Mouse (Mus musculus): ENCODE results near the gene Fut2. TPM values are rescaled to one million over a fixed set of nuclear protein-coding genes. Genes with fewer than 3 reads are reported as not detected.

The Fut2 gene
- polyA plus RNA-seq, 1 experiment from 2014 or later: 0.19 TPM

GRCm38 (mm10) chr7:45643441-45644178 is 22.6 kb downstream of the Fut2 start:
- Histone ChIP-seq H3K4me3 (ENCODE audit: low read length) (peak overlapping the region; percentile 43), H3K4me1 (ENCODE audit: control insufficient read depth, insufficient read depth, low read depth, low read length) (peaks cover 13% of the 10 kb centered on the region), H3K27me3 (replicated peaks; ENCODE audit: control insufficient read depth, insufficient read depth, low read length) (no peaks in the 10 kb centered on the region), H3K9ac (ENCODE audit: low read depth, low read length) (peak overlapping the region; percentile 74), H3K9me3 (ENCODE audit: control insufficient read depth, low read length) (no peaks in the 10 kb centered on the region), H3K4me2 (ENCODE audit: low read length) (peak overlapping the region; percentile 77), H3K27ac (ENCODE audit: low read depth, low read length) (peak overlapping the region; percentile 80), H3K36me3 (ENCODE audit: control insufficient read depth, insufficient read depth, low read length) (no peaks in the 10 kb centered on the region)
- peak; percentile 94 for ATAC-seq
- WGBS: 2% methylated on average over 28 of the region's 28 CpGs

- Histone ChIP-seq H3K9me3 (ENCODE audit: control insufficient read depth, low read length) (no peaks in the 10 kb centered on the region), H3K27ac (ENCODE audit: low read depth, low read length) (peak overlapping the region; percentile 80), H3K4me3 (ENCODE audit: low read length) (peak overlapping the region; percentile 43), H3K4me1 (ENCODE audit: control insufficient read depth, insufficient read depth, low read depth, low read length) (peaks cover 18% of the 10 kb centered on the region), H3K36me3 (ENCODE audit: control insufficient read depth, insufficient read depth, low read length) (no peaks in the 10 kb centered on the region), H3K4me2 (ENCODE audit: low read length) (peak overlapping the region; percentile 77), H3K27me3 (replicated peaks; ENCODE audit: control insufficient read depth, insufficient read depth, low read length) (no peaks in the 10 kb centered on the region), H3K9ac (ENCODE audit: low read depth, low read length) (peak overlapping the region; percentile 74)
- 37% methylated on average over 16 of the region's 16 CpGs for WGBS
- no peak for ATAC-seq
These were observed 23.5 kb downstream of the Fut2 start for GRCm38 (mm10) chr7:45642503-45643255.

- Histone ChIP-seq H3K9me3 (ENCODE audit: control insufficient read depth, low read length) (no peaks in the 10 kb centered on the region), H3K4me2 (ENCODE audit: low read length) (no peak overlapping the region), H3K27me3 (replicated peaks; ENCODE audit: control insufficient read depth, insufficient read depth, low read length) (no peaks in the 10 kb centered on the region), H3K4me1 (ENCODE audit: control insufficient read depth, insufficient read depth, low read depth, low read length) (peaks cover 18% of the 10 kb centered on the region), H3K9ac (ENCODE audit: low read depth, low read length) (no peak overlapping the region), H3K27ac (ENCODE audit: low read depth, low read length) (no peak overlapping the region), H3K36me3 (ENCODE audit: control insufficient read depth, insufficient read depth, low read length) (no peaks in the 10 kb centered on the region), H3K4me3 (ENCODE audit: low read length) (no peak overlapping the region)
- ATAC-seq: no peak
- 78% methylated on average over 5 of the region's 5 CpGs for WGBS
These were observed 24.1 kb downstream of the Fut2 start for GRCm38 (mm10) chr7:45642083-45642482.

GRCm38 (mm10) chr7:45641391-45642040 is 24.7 kb downstream of the Fut2 start:
- ATAC-seq: no peak
- Histone ChIP-seq H3K4me1 (ENCODE audit: control insufficient read depth, insufficient read depth, low read depth, low read length) (peaks cover 18% of the 10 kb centered on the region), H3K4me2 (ENCODE audit: low read length) (peak overlapping the region; percentile 20; the same call in 1 of the 2 replicates), H3K27me3 (replicated peaks; ENCODE audit: control insufficient read depth, insufficient read depth, low read length) (no peaks in the 10 kb centered on the region), H3K9me3 (ENCODE audit: control insufficient read depth, low read length) (no peaks in the 10 kb centered on the region), H3K9ac (ENCODE audit: low read depth, low read length) (peak overlapping the region; percentile 24; the same call in 1 of the 2 replicates), H3K4me3 (ENCODE audit: low read length) (no peak overlapping the region), H3K36me3 (ENCODE audit: control insufficient read depth, insufficient read depth, low read length) (peaks cover 2% of the 10 kb centered on the region), H3K27ac (ENCODE audit: low read depth, low read length) (no peak overlapping the region)
- 62% methylated on average over 13 of the region's 17 CpGs for WGBS

- no peaks in the 10 kb centered on the region for H3K27me3 ChIP-seq (replicated peaks; ENCODE audit: control insufficient read depth, insufficient read depth, low read length)
- no peak overlapping the region for H3K4me3 ChIP-seq (ENCODE audit: low read length)
- H3K9ac ChIP-seq (ENCODE audit: low read depth, low read length): no peak overlapping the region
- no peak for ATAC-seq
- 72% methylated on average over 19 of the region's 19 CpGs for WGBS
- peaks cover 18% of the 10 kb centered on the region for H3K4me1 ChIP-seq (ENCODE audit: control insufficient read depth, insufficient read depth, low read depth, low read length)
- peaks cover 7% of the 10 kb centered on the region for H3K36me3 ChIP-seq (ENCODE audit: control insufficient read depth, insufficient read depth, low read length)
- no peak overlapping the region for H3K27ac ChIP-seq (ENCODE audit: low read depth, low read length)
- no peak overlapping the region for H3K4me2 ChIP-seq (ENCODE audit: low read length)
- H3K9me3 ChIP-seq (ENCODE audit: control insufficient read depth, low read length): no peaks in the 10 kb centered on the region
These were observed 25.8 kb downstream of the Fut2 start for GRCm38 (mm10) chr7:45640191-45640957.

GRCm38 (mm10) chr7:45639561-45640027 is 26.6 kb downstream of the Fut2 start, which contains the start of gene Mamstr:
TSS of gene Mamstr (plus strand) at chr7:45639977.
- no peak for ATAC-seq
- no peak within 1 kb of the TSS for H3K27ac ChIP-seq (ENCODE audit: low read depth, low read length)
- peaks cover 7% of the 10 kb centered on the region for H3K36me3 ChIP-seq (ENCODE audit: control insufficient read depth, insufficient read depth, low read length)
- peaks cover 18% of the 10 kb centered on the region for H3K4me1 ChIP-seq (ENCODE audit: control insufficient read depth, insufficient read depth, low read depth, low read length)
- no peak within 1 kb of the TSS for H3K4me3 ChIP-seq (ENCODE audit: low read length)
- H3K4me2 ChIP-seq (ENCODE audit: low read length): no peak within 1 kb of the TSS
- H3K9me3 ChIP-seq (ENCODE audit: control insufficient read depth, low read length): no peaks in the 10 kb centered on the region
- no peak within 1 kb of the TSS for H3K9ac ChIP-seq (ENCODE audit: low read depth, low read length)
- WGBS: 23% methylated on average over 19 of the region's 19 CpGs
- no peaks in the 10 kb centered on the region for H3K27me3 ChIP-seq (replicated peaks; ENCODE audit: control insufficient read depth, insufficient read depth, low read length)

GRCm38 (mm10) chr7:45638623-45639401 is 27.4 kb downstream of the Fut2 start:
- Histone ChIP-seq H3K9ac (ENCODE audit: low read depth, low read length) (peak overlapping the region; percentile 52; the same call in 1 of the 2 replicates), H3K4me3 (ENCODE audit: low read length) (peak overlapping the region; percentile 40), H3K27ac (ENCODE audit: low read depth, low read length) (no peak overlapping the region), H3K4me2 (ENCODE audit: low read length) (peak overlapping the region; percentile 68), H3K9me3 (ENCODE audit: control insufficient read depth, low read length) (no peaks in the 10 kb centered on the region), H3K27me3 (replicated peaks; ENCODE audit: control insufficient read depth, insufficient read depth, low read length) (no peaks in the 10 kb centered on the region), H3K4me1 (ENCODE audit: control insufficient read depth, insufficient read depth, low read depth, low read length) (peaks cover 18% of the 10 kb centered on the region), H3K36me3 (ENCODE audit: control insufficient read depth, insufficient read depth, low read length) (peaks cover 7% of the 10 kb centered on the region)
- ATAC-seq: peak; percentile 89
- WGBS: 18% methylated on average over 29 of the region's 29 CpGs

- Histone ChIP-seq H3K9me3 (ENCODE audit: control insufficient read depth, low read length) (no peaks in the 10 kb centered on the region), H3K4me1 (ENCODE audit: control insufficient read depth, insufficient read depth, low read depth, low read length) (peaks cover 15% of the 10 kb centered on the region), H3K27me3 (replicated peaks; ENCODE audit: control insufficient read depth, insufficient read depth, low read length) (no peaks in the 10 kb centered on the region), H3K9ac (ENCODE audit: low read depth, low read length) (no peak overlapping the region), H3K36me3 (ENCODE audit: control insufficient read depth, insufficient read depth, low read length) (peaks cover 7% of the 10 kb centered on the region), H3K27ac (ENCODE audit: low read depth, low read length) (no peak overlapping the region), H3K4me2 (ENCODE audit: low read length) (peak overlapping the region; percentile 68), H3K4me3 (ENCODE audit: low read length) (no peak overlapping the region)
- no peak for ATAC-seq
- WGBS: 98% methylated on average over 6 of the region's 6 CpGs
These were observed 28.5 kb downstream of the Fut2 start for GRCm38 (mm10) chr7:45637710-45638109.
